Mouse (Mus musculus): ENCODE measurements at regions not wholly inside any gene's neighbourhood (a gene's known extent, or its start where the extent isn't known, plus 50 kb on each side); places are given as distances from the start of the nearest gene placed in this dataset.

GRCm38 (mm10) chr3:134390472-134391336 lies 154.4 kb downstream of the Cxxc4 start:
- no peaks in the 10 kb centered on the region for H3K36me3 ChIP-seq (ENCODE audit: control insufficient read depth, insufficient read depth, low read length)
- no peaks in the 10 kb centered on the region for H3K27me3 ChIP-seq (replicated peaks; ENCODE audit: control insufficient read depth, insufficient read depth, low read length)
- ATAC-seq (replicated peaks; ENCODE audit: low FRiP score, low TSS enrichment, low read depth) (no peak), DNase-seq (ENCODE audit: low spot score) (no peak)
- H3K9me3 ChIP-seq (ENCODE audit: control insufficient read depth, low read length): no peaks in the 10 kb centered on the region
- no peak overlapping the region for H3K4me2 ChIP-seq (ENCODE audit: low read length)
- H3K27ac ChIP-seq (ENCODE audit: low read depth): no peak overlapping the region
- H3K4me1 ChIP-seq (replicated peaks; ENCODE audit: control insufficient read depth, insufficient read depth, low read length): no peaks in the 10 kb centered on the region
- H3K9ac ChIP-seq (ENCODE audit: low read length): no peak overlapping the region
- no peak overlapping the region for H3K4me3 ChIP-seq (ENCODE audit: low read depth, low read length)
- WGBS: 83% methylated on average over 4 of the region's 4 CpGs

GRCm38 (mm10) chr3:134400395-134401090 lies 164.3 kb downstream of the Cxxc4 start:
- H3K27me3 ChIP-seq (replicated peaks; ENCODE audit: control insufficient read depth, insufficient read depth, low read length): no peaks in the 10 kb centered on the region
- no peak overlapping the region for H3K27ac ChIP-seq (ENCODE audit: low read depth)
- ATAC-seq (replicated peaks; ENCODE audit: low FRiP score, low TSS enrichment, low read depth): no peak
- no peaks in the 10 kb centered on the region for H3K36me3 ChIP-seq (ENCODE audit: control insufficient read depth, insufficient read depth, low read length)
- H3K9ac ChIP-seq (ENCODE audit: low read length): no peak overlapping the region
- H3K4me2 ChIP-seq (ENCODE audit: low read length): no peak overlapping the region
- DNase-seq (ENCODE audit: low spot score): no peak
- H3K4me3 ChIP-seq (ENCODE audit: low read depth, low read length): no peak overlapping the region
- no peaks in the 10 kb centered on the region for H3K9me3 ChIP-seq (ENCODE audit: control insufficient read depth, low read length)
- no peaks in the 10 kb centered on the region for H3K4me1 ChIP-seq (replicated peaks; ENCODE audit: control insufficient read depth, insufficient read depth, low read length)
- WGBS: 47% methylated on average over 4 of the region's 4 CpGs

GRCm38 (mm10) chr3:134415606-134416328 lies 179.5 kb downstream of the Cxxc4 start:
- 74% methylated on average over 17 of the region's 17 CpGs for WGBS
- Histone ChIP-seq H3K4me1 (replicated peaks; ENCODE audit: control insufficient read depth, insufficient read depth, low read length) (no peaks in the 10 kb centered on the region), H3K9ac (ENCODE audit: low read length) (no peak overlapping the region), H3K36me3 (ENCODE audit: control insufficient read depth, insufficient read depth, low read length) (no peaks in the 10 kb centered on the region), H3K27ac (ENCODE audit: low read depth) (no peak overlapping the region), H3K27me3 (replicated peaks; ENCODE audit: control insufficient read depth, insufficient read depth, low read length) (no peaks in the 10 kb centered on the region), H3K4me3 (ENCODE audit: low read depth, low read length) (no peak overlapping the region), H3K4me2 (ENCODE audit: low read length) (no peak overlapping the region), H3K9me3 (ENCODE audit: control insufficient read depth, low read length) (no peaks in the 10 kb centered on the region)
- no peak for DNase-seq (ENCODE audit: low spot score)
- ATAC-seq (replicated peaks; ENCODE audit: low FRiP score, low TSS enrichment, low read depth): no peak

DNA sequence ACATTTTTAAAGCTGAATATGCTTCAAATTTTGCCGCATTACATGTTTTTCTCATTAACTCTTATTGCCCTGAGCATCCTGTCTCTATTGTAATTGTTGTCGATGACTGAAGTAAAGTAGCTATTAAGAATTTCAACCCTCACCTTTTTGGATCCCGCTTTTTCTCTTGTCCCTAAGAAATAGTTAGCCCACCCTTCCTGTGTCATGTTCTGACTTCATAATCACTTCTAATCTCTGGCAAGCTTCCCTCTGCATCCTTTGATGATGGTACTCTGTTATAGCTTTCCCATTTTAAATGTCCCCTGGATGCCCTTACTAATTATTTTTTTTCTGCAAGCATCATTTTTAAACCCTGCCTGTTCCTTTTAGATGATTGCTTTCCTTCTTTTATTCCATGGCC lies 191.3 kb downstream of the Cxxc4 start:
- WGBS: 89% methylated on average over 3 of the region's 3 CpGs
- Histone ChIP-seq H3K4me2 (ENCODE audit: low read length) (no peak overlapping the region), H3K27ac (ENCODE audit: low read depth) (no peak overlapping the region), H3K9ac (ENCODE audit: low read length) (no peak overlapping the region), H3K4me1 (replicated peaks; ENCODE audit: control insufficient read depth, insufficient read depth, low read length) (no peaks in the 10 kb centered on the region), H3K27me3 (replicated peaks; ENCODE audit: control insufficient read depth, insufficient read depth, low read length) (no peaks in the 10 kb centered on the region), H3K36me3 (ENCODE audit: control insufficient read depth, insufficient read depth, low read length) (no peaks in the 10 kb centered on the region), H3K9me3 (ENCODE audit: control insufficient read depth, low read length) (no peaks in the 10 kb centered on the region), H3K4me3 (ENCODE audit: low read depth, low read length) (no peak overlapping the region)
- no peak for DNase-seq (ENCODE audit: low spot score)
- no peak for ATAC-seq (replicated peaks; ENCODE audit: low FRiP score, low TSS enrichment, low read depth)

- no peak overlapping the region for H3K4me2 ChIP-seq (ENCODE audit: low read length)
- ATAC-seq (replicated peaks; ENCODE audit: low FRiP score, low TSS enrichment, low read depth) (no peak), DNase-seq (ENCODE audit: low spot score) (no peak)
- H3K4me1 ChIP-seq (replicated peaks; ENCODE audit: control insufficient read depth, insufficient read depth, low read length): no peaks in the 10 kb centered on the region
- H3K9ac ChIP-seq (ENCODE audit: low read length): no peak overlapping the region
- H3K27ac ChIP-seq (ENCODE audit: low read depth): no peak overlapping the region
- H3K4me3 ChIP-seq (ENCODE audit: low read depth, low read length): no peak overlapping the region
- no peaks in the 10 kb centered on the region for H3K27me3 ChIP-seq (replicated peaks; ENCODE audit: control insufficient read depth, insufficient read depth, low read length)
- no peaks in the 10 kb centered on the region for H3K9me3 ChIP-seq (ENCODE audit: control insufficient read depth, low read length)
- 87% methylated on average over 1 of the region's 1 CpGs for WGBS
- no peaks in the 10 kb centered on the region for H3K36me3 ChIP-seq (ENCODE audit: control insufficient read depth, insufficient read depth, low read length)
Observed at GRCm38 (mm10) chr3:134466611-134467010, 230.3 kb downstream of the Cxxc4 start.

DNA sequence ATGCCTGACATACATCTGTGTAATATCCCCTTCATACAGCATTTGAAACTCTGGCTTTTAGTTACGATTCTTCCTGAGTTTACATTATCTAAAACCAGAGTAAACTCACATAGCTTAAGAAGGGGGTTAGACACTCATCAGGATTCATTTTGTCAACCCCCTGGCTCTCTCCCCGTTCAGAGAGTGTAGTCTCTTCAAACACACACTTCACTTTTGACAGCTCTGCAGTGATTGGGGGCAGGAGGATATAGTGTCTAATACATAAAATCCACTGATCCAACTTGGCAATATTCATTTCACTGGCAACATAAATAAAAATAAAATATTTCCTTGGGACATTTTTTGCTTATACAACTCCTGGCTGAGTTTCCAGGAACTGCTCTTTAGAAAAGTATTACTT lies 251.0 kb downstream of the Cxxc4 start:
- no peak overlapping the region for H3K9ac ChIP-seq (ENCODE audit: low read length)
- no peak overlapping the region for H3K4me2 ChIP-seq (ENCODE audit: low read length)
- DNase-seq (ENCODE audit: low spot score) (no peak), ATAC-seq (replicated peaks; ENCODE audit: low FRiP score, low TSS enrichment, low read depth) (no peak)
- H3K9me3 ChIP-seq (ENCODE audit: control insufficient read depth, low read length): no peaks in the 10 kb centered on the region
- H3K27ac ChIP-seq (ENCODE audit: low read depth): no peak overlapping the region
- H3K36me3 ChIP-seq (ENCODE audit: control insufficient read depth, insufficient read depth, low read length): no peaks in the 10 kb centered on the region
- WGBS: 26% methylated on average over 2 of the region's 2 CpGs
- no peaks in the 10 kb centered on the region for H3K27me3 ChIP-seq (replicated peaks; ENCODE audit: control insufficient read depth, insufficient read depth, low read length)
- H3K4me1 ChIP-seq (replicated peaks; ENCODE audit: control insufficient read depth, insufficient read depth, low read length): no peaks in the 10 kb centered on the region
- no peak overlapping the region for H3K4me3 ChIP-seq (ENCODE audit: low read depth, low read length)

GRCm38 (mm10) chr3:134489966-134490543 lies 253.8 kb downstream of the Cxxc4 start:
- ATAC-seq (replicated peaks; ENCODE audit: low FRiP score, low TSS enrichment, low read depth): no peak
- Histone ChIP-seq H3K4me3 (ENCODE audit: low read depth, low read length) (no peak overlapping the region), H3K4me1 (replicated peaks; ENCODE audit: control insufficient read depth, insufficient read depth, low read length) (no peaks in the 10 kb centered on the region), H3K27me3 (replicated peaks; ENCODE audit: control insufficient read depth, insufficient read depth, low read length) (no peaks in the 10 kb centered on the region), H3K4me2 (ENCODE audit: low read length) (no peak overlapping the region), H3K27ac (ENCODE audit: low read depth) (no peak overlapping the region), H3K9ac (ENCODE audit: low read length) (no peak overlapping the region), H3K36me3 (ENCODE audit: control insufficient read depth, insufficient read depth, low read length) (no peaks in the 10 kb centered on the region), H3K9me3 (ENCODE audit: control insufficient read depth, low read length) (no peaks in the 10 kb centered on the region)
- DNase-seq (ENCODE audit: low spot score): no peak
- WGBS: 87% methylated on average over 5 of the region's 5 CpGs

GRCm38 (mm10) chr3:134509702-134510101 lies 273.4 kb downstream of the Cxxc4 start:
- no peaks in the 10 kb centered on the region for H3K27me3 ChIP-seq (replicated peaks; ENCODE audit: control insufficient read depth, insufficient read depth, low read length)
- no peaks in the 10 kb centered on the region for H3K4me1 ChIP-seq (replicated peaks; ENCODE audit: control insufficient read depth, insufficient read depth, low read length)
- no peak overlapping the region for H3K27ac ChIP-seq (ENCODE audit: low read depth)
- no peak overlapping the region for H3K9ac ChIP-seq (ENCODE audit: low read length)
- no peak overlapping the region for H3K4me3 ChIP-seq (ENCODE audit: low read depth, low read length)
- no peak for DNase-seq (ENCODE audit: low spot score)
- H3K4me2 ChIP-seq (ENCODE audit: low read length): no peak overlapping the region
- ATAC-seq (replicated peaks; ENCODE audit: low FRiP score, low TSS enrichment, low read depth): no peak
- 83% methylated on average over 6 of the region's 6 CpGs for WGBS
- no peaks in the 10 kb centered on the region for H3K36me3 ChIP-seq (ENCODE audit: control insufficient read depth, insufficient read depth, low read length)
- no peaks in the 10 kb centered on the region for H3K9me3 ChIP-seq (ENCODE audit: control insufficient read depth, low read length)

All from intestine, embryonic 14.5 days (tissue).